Mouse (Mus musculus) cerebellum, adult 2 months (tissue): Measurements from ENCODE around the gene Mta1. TPM values are rescaled to one million over a fixed set of nuclear protein-coding genes. Genes with fewer than 3 reads are reported as not detected.

ENCODE experiments used
- DNase-seq, 2 experiments: peaks; one replicate each; pipeline ENCODE4 v3.0.0; 2021
- H3K27ac ChIP-seq: fragments of 200-500 bp; 2 replicates; pipeline ENCODE4 v1.5.1; 2012; ENCODE audit warnings: low read length, control low read depth, inconsistent platforms; ENCODE audit not compliant: insufficient read depth
- H3K27me3 ChIP-seq: fragments of 200-500 bp; 2 replicates; pipeline ENCODE4 v1.6.1; 2012; ENCODE audit warnings: inconsistent platforms, mild to moderate bottlenecking, low read length, moderate library complexity; ENCODE audit not compliant: control insufficient read depth, insufficient read depth
- H3K4me1 ChIP-seq: fragments of 200-500 bp; 2 replicates; pipeline ENCODE4 v1.6.1; 2011; ENCODE audit warnings: low read length; ENCODE audit not compliant: control insufficient read depth, insufficient read depth
- H3K4me3 ChIP-seq: fragments of 200-500 bp; replicated peaks from 2 replicates; pipeline ENCODE3; 2011; ENCODE audit warnings: mild to moderate bottlenecking, low read depth, low read length, control low read depth; ENCODE audit not compliant: insufficient read depth
- CTCF ChIP-seq: fragments of 200-500 bp; IDR thresholded peaks from 2 replicates; pipeline ENCODE4 v1.5.1; 2011; ENCODE audit warnings: low read depth, mild to moderate bottlenecking, control low read depth, low read length, moderate library complexity, borderline replicate concordance; ENCODE audit not compliant: insufficient read depth
- POLR2A ChIP-seq: fragments of 200-500 bp; IDR thresholded peaks from 2 replicates; pipeline ENCODE4 v1.6.1; 2011; ENCODE audit warnings: low read length, control low read depth, borderline replicate concordance; ENCODE audit not compliant: insufficient read depth
- WGBS: fragments of 180-500 bp; shearing (Covaris S2); methylation state at CpG from one replicate; pipeline ENCODE4 v1.1.7; 2018; 5-methylcytosine and 5-hydroxymethylcytosine counted together
- polyA plus RNA-seq: library from polyadenylated mRNA; depleted of rRNA; stranded (reverse); fragments of >200 nt; gene quantifications from 2 replicates; pipeline ENCODE4 v1.2.3, GENCODE M21; 2012; rRNA removed

Gene Mta1
- polyA plus RNA-seq, 1 experiment: 60.4 TPM

GRCm38 (mm10) chr12:113184945-113185344 lies 86.9 kb downstream of the Mta1 start:
- DNase-seq: no peak
- Histone ChIP-seq H3K4me1 (peaks cover 12% of the 10 kb centered on the region; the same call in 1 of the 2 replicates), H3K27ac (no peak overlapping the region), H3K27me3 (no peaks in the 10 kb centered on the region), H3K4me3 (no peak overlapping the region)
- TF ChIP-seq CTCF: no peak
- TF ChIP-seq POLR2A: no peak
- 60% methylated on average over 5 of the region's 5 CpGs for WGBS

GRCm38 (mm10) chr12:113185442-113186291 lies 87.6 kb downstream of the Mta1 start, which contains the start of gene Tmem121:
Gene Tmem121 (plus strand): TSS chr12:113185930.
- under 1% methylated on average over 63 of the region's 63 CpGs for WGBS
- H3K4me3 ChIP-seq: peak within 1 kb of the TSS; percentile 86
- no peak within 1 kb of the TSS; the same call in 1 of the 2 replicates for H3K27ac ChIP-seq
- TF ChIP-seq POLR2A: 0 out of 2 replicates have a peak, but pooled peaks have one; percentile 18
- no peak for TF ChIP-seq CTCF
- DNase-seq: peak; percentile 60 to 72
- H3K4me1 ChIP-seq: peaks cover 12% of the 10 kb centered on the region; the same call in 1 of the 2 replicates
- H3K27me3 ChIP-seq: no peaks in the 10 kb centered on the region

GRCm38 (mm10) chr12:113186326-113187010 lies 88.4 kb downstream of the Mta1 start:
- H3K4me3 ChIP-seq: peak overlapping the region; percentile 86
- DNase-seq: peak; percentile 29 to 40
- WGBS: 25% methylated on average over 12 of the region's 12 CpGs
- no peak for TF ChIP-seq CTCF
- TF ChIP-seq POLR2A: no peak
- H3K27ac ChIP-seq: no peak overlapping the region; the same call in 1 of the 2 replicates
- peaks cover 12% of the 10 kb centered on the region; the same call in 1 of the 2 replicates for H3K4me1 ChIP-seq
- no peaks in the 10 kb centered on the region for H3K27me3 ChIP-seq

Other genes starting within 250 kb of the Mta1 start
- 0.05 and 0.08 TPM in 2 replicates for gene Gpr132, start 230.1 kb upstream of the Mta1 start, polyA plus RNA-seq
- gene Jag2, start 168.5 kb upstream of the Mta1 start, polyA plus RNA-seq: 23.0 and 24.4 TPM in 2 replicates
- gene Nudt14, start 156.2 kb upstream of the Mta1 start, polyA plus RNA-seq: 23.8 and 24.2 TPM in 2 replicates
- gene Btbd6, start 121.8 kb upstream of the Mta1 start, polyA plus RNA-seq: 61.6 and 68.6 TPM in 2 replicates
- gene Brf1, start 97.6 kb upstream of the Mta1 start, polyA plus RNA-seq: 52.0 and 52.4 TPM in 2 replicates
- 136 and 151 TPM in 2 replicates for gene Pacs2, start 83.8 kb upstream of the Mta1 start, polyA plus RNA-seq
- 0.25 and 0.30 TPM in 2 replicates for gene Tex22, start 23.8 kb upstream of the Mta1 start, polyA plus RNA-seq
- 66.2 and 67.0 TPM in 2 replicates for gene Crip2, start 42.0 kb downstream of the Mta1 start, polyA plus RNA-seq
- gene Crip1, start 48.0 kb downstream of the Mta1 start, polyA plus RNA-seq: 44.5 and 55.5 TPM in 2 replicates
- 1.1 and 1.6 TPM in 2 replicates for gene Tedc1, start 58.1 kb downstream of the Mta1 start, polyA plus RNA-seq
- gene Tmem121, start 87.7 kb downstream of the Mta1 start, polyA plus RNA-seq: 30.9 and 31.3 TPM in 2 replicates